Mouse (Mus musculus) forebrain, embryonic 13.5 days (tissue): ENCODE measurements around the gene Kif5a. TPM values are rescaled to one million over a fixed set of nuclear protein-coding genes. Genes with fewer than 3 reads are reported as not detected.
A peak's percentile ranks its signal among the peaks of the same experiment; 100 is the strongest.

Experiments
- ATAC-seq: fragments of 200-750 bp; cut with Nextera tagmentation; 2 replicates; pipeline ENCODE4 v1.8.0; 2017
- H3K27ac ChIP-seq: fragments of 300-500 bp; sonication (generic); 2 replicates; pipeline ENCODE4 v1.5.1; 2015; ENCODE audit warnings: inconsistent platforms, mild to moderate bottlenecking, moderate library complexity
- H3K27me3 ChIP-seq: fragments of 300-500 bp; sonication (generic); 2 replicates; pipeline ENCODE4 v1.6.1; 2015; ENCODE audit warnings: mild to moderate bottlenecking, inconsistent platforms
- H3K36me3 ChIP-seq: fragments of 300-500 bp; sonication (generic); 2 replicates; pipeline ENCODE4 v1.6.1; 2015; ENCODE audit warnings: mild to moderate bottlenecking, inconsistent platforms; ENCODE audit not compliant: poor library complexity, severe bottlenecking
- H3K4me1 ChIP-seq: fragments of 300-500 bp; sonication (generic); 2 replicates; pipeline ENCODE4 v1.6.1; 2015; ENCODE audit warnings: inconsistent platforms
- H3K4me2 ChIP-seq: fragments of 300-500 bp; sonication (generic); 2 replicates; pipeline ENCODE4 v1.6.1; 2015; ENCODE audit warnings: inconsistent platforms, mild to moderate bottlenecking, moderate library complexity
- H3K4me3 ChIP-seq: fragments of 300-500 bp; sonication (generic); 2 replicates; pipeline ENCODE4 v1.5.1; 2015; ENCODE audit warnings: mild to moderate bottlenecking, inconsistent platforms
- H3K9ac ChIP-seq: fragments of 300-500 bp; sonication (generic); 2 replicates; pipeline ENCODE4 v1.6.1; 2015; ENCODE audit warnings: mild to moderate bottlenecking, inconsistent platforms
- H3K9me3 ChIP-seq: fragments of 300-500 bp; sonication (generic); replicated peaks from 2 replicates; pipeline ENCODE4 v1.6.1; 2016; ENCODE audit warnings: inconsistent platforms
- WGBS: fragments of 180-500 bp; shearing (Covaris S2); methylation state at CpG from one replicate; pipeline ENCODE4 v1.1.7; 2015; 5-methylcytosine and 5-hydroxymethylcytosine counted together
- polyA plus RNA-seq: library from polyadenylated mRNA; unstranded; fragments of >200 nt; fragmentation: Nextera tagmentation; extraction: Ambion mirVana; gene quantifications from 2 replicates; pipeline ENCODE4 v1.2.1, GENCODE M21; 2015

Gene Kif5a
- polyA plus RNA-seq, 1 experiment from 2014 or later: 45.4 TPM

DNA sequence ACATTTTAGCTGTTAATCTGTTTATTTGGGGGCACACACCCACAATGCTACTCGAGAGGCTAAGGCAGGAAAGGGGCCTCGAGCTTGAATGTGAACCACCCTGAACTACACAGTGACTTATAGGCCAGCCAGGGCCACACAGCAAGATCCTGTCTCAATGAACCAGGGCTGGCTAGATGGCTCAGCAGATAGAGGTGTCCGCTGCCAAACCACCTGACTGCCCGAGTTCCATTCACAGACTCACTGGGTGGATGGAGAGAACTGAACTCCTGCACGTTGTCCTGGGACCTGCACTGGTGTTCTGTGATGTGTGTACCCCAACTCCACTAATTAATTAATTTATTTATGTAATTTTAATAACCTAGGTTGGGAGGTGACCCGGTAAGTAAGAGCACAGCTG, 5.4 kb downstream of the Kif5a start:
- WGBS: 88% methylated on average over 6 of the region's 6 CpGs

DNA sequence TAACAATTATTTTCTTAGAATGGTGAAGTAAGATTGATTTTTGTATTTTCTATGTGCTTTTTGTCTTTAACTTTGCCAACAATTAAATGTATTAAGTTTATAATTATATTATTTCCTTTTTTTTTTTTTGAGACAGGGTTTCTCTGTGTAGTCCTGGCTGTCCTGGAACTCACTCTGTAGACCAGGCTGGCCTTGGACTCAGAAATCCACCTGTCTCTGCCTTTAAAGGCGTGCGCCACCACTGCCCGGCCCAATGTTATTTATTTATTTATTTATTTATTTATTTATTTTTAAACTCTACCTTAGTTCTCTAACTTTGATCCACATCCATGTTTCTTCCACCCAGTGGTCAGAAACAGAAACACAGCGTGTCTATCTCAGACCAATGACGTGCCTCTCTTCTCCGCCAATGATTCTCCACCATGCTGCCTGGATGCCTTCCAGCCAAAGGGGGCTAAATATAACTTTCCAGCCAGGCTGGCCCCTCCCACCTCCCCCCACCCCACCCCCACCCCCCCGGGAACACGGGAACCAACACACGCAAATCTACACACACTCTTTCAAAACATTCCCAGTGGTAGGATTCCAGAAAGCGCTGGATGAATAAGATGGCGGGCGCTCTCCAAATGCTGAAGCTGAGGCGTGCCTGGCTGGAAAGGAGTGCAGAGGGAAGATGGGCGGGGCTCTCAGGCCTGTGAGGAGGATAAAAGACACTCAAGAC, 7.4 kb downstream of the Kif5a start:
- H3K27me3 ChIP-seq: no peaks in the 10 kb centered on the region
- H3K4me2 ChIP-seq: peak overlapping the region; percentile 34
- H3K4me3 ChIP-seq: 0 out of 2 replicates have a peak overlapping the region, but pooled peaks have one; percentile 6
- H3K9me3 ChIP-seq: no peaks in the 10 kb centered on the region
- no peak overlapping the region for H3K27ac ChIP-seq
- H3K4me1 ChIP-seq: peaks cover 26% of the 10 kb centered on the region
- WGBS: 22% methylated on average over 14 of the region's 14 CpGs
- no peak overlapping the region for H3K9ac ChIP-seq
- H3K36me3 ChIP-seq: peaks cover 9% of the 10 kb centered on the region; the same call in 1 of the 2 replicates
- ATAC-seq: peak; percentile 63

More for the DNA sequence above, 5.4 kb downstream of the Kif5a start:
- H3K9ac ChIP-seq: no peak overlapping the region
- peaks cover 40% of the 10 kb centered on the region for H3K4me1 ChIP-seq
- no peak overlapping the region for H3K4me3 ChIP-seq
- H3K36me3 ChIP-seq: peaks cover 9% of the 10 kb centered on the region; the same call in 1 of the 2 replicates
- no peaks in the 10 kb centered on the region for H3K27me3 ChIP-seq
- no peak overlapping the region for H3K27ac ChIP-seq
- ATAC-seq: no peak
- no peaks in the 10 kb centered on the region for H3K9me3 ChIP-seq
- no peak overlapping the region for H3K4me2 ChIP-seq

DNA sequence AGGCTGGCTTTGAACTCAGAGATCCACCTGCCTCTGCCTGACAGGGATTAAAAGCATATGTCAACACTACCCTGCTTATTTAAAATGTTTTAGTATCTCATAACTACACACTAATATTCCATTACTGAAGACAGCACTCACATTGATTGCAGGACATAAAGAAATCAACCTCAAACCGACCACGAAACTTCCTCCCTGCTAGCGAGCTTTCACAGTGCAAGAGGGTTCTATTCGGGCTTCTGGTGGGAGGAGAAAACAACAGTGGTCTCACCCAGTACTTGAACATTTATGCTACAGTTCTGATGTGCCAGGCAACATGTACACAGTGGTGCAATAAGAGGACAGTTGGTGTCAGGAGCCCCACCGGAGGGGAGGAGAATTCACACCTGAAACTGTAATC, 12.3 kb downstream of the Kif5a start:
- no peak overlapping the region for H3K9ac ChIP-seq
- WGBS: 89% methylated on average over 5 of the region's 5 CpGs
- no peaks in the 10 kb centered on the region for H3K4me1 ChIP-seq

DNA sequence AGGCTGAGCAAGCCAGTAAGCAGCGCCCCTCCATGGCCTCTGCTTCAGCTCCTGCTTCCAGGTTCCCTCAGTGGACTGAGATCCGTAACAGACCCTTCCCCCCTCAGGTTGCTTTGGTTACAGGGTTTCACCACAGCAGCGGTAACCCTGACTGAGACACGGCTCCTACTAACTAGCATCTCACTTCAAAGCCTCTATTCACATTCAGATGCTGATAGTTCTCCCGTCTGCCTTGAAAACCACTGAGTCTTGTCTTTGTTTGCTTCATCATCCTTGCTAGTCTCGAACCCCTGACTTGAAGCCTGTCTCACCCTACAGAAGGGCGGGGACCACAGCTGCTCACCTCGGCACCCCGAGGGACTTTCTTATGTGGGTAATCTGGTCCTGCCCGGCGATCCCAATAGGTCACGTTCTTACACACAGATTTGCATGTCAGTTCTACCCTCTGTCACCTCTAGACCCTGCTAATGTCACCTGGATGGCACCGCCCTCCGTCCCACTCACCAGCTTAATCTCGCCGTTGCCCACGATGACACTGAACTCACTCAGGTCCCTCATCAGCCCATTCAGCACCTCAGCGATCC, 24.8 kb downstream of the Kif5a start:
- no peak overlapping the region for H3K27ac ChIP-seq
- ATAC-seq: no peak
- 77% methylated on average over 18 of the region's 18 CpGs for WGBS
- no peaks in the 10 kb centered on the region for H3K9me3 ChIP-seq
- H3K36me3 ChIP-seq: peaks cover 88% of the 10 kb centered on the region
- no peak overlapping the region for H3K4me3 ChIP-seq
- H3K4me2 ChIP-seq: no peak overlapping the region
- H3K4me1 ChIP-seq: no peaks in the 10 kb centered on the region
- H3K27me3 ChIP-seq: no peaks in the 10 kb centered on the region
- H3K9ac ChIP-seq: no peak overlapping the region

More for the DNA sequence above, 12.3 kb downstream of the Kif5a start:
- peaks cover 27% of the 10 kb centered on the region for H3K36me3 ChIP-seq
- H3K4me3 ChIP-seq: no peak overlapping the region
- ATAC-seq: no peak
- no peak overlapping the region for H3K4me2 ChIP-seq
- no peak overlapping the region for H3K27ac ChIP-seq
- no peaks in the 10 kb centered on the region for H3K27me3 ChIP-seq
- no peaks in the 10 kb centered on the region for H3K9me3 ChIP-seq

DNA sequence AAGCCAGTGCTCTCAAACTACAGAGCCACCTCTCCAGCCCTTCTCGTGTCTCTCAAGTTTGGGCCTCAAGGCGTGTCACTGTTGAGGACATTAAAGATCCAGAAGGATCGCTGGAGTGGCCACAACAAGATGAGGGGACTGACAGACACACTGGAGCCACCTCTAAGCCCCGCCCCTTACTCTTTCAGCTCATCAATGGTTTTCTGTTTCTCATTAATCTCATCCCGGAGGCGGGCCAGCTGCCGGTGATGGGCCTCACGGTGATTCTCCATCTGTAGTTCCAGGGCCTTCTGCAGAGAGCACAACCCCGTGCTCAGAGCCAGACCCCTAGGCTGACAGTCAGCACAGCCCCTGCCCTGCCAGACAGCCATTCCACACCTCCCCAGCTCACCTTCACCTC, 26.6 kb downstream of the Kif5a start:
- Histone ChIP-seq H3K9me3 (no peaks in the 10 kb centered on the region), H3K27me3 (no peaks in the 10 kb centered on the region), H3K4me1 (no peaks in the 10 kb centered on the region), H3K4me3 (no peak overlapping the region), H3K9ac (no peak overlapping the region), H3K36me3 (peaks cover 81% of the 10 kb centered on the region), H3K27ac (no peak overlapping the region), H3K4me2 (no peak overlapping the region)
- WGBS: 47% methylated on average over 9 of the region's 9 CpGs
- ATAC-seq: no peak

DNA sequence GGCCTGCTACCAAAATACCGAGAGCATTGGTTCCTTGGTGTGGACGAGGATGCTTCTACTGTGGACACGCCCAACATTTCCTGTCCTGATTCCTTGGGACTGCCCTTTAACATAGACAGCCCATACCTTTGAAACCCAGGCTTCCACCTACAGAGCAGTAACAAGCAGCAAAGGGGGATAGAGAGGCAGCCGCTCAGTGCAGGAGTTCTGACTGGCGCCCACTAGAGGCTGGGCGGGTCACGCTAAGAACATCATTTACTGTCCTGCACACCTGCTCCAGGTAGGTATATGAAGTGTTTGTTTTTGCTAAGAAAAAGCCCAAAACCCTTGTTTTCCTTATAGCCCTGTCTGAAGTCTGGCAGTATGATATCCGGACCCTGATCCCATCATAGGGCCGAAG, 30.0 kb downstream of the Kif5a start:
- Histone ChIP-seq H3K27me3 (no peaks in the 10 kb centered on the region), H3K36me3 (peaks cover 75% of the 10 kb centered on the region), H3K4me3 (no peak overlapping the region), H3K27ac (no peak overlapping the region), H3K9me3 (no peaks in the 10 kb centered on the region), H3K4me2 (no peak overlapping the region), H3K4me1 (no peaks in the 10 kb centered on the region), H3K9ac (no peak overlapping the region)
- 86% methylated on average over 9 of the region's 9 CpGs for WGBS
- no peak for ATAC-seq

DNA sequence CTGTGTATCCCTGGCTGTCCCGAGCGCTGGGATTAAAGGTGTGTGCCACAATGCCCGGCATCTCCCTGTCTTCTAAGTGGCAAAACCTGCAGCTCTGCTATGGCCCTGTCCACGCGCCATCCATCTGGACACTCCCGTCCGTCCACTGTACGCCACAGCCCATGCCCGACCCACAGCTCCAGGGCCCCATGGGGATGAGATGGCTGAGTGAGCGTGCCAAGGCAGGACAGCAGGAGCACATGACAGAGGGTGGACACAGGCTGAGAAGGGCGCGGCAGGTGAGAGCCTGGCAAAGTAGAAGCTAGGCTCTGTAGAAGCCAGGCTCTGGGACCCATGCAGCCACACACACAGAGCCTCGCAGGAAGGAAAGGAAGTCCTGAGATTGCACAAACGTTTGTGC, 31.4 kb downstream of the Kif5a start:
- H3K9ac ChIP-seq: no peak overlapping the region
- no peaks in the 10 kb centered on the region for H3K4me1 ChIP-seq
- no peak overlapping the region for H3K4me3 ChIP-seq
- no peaks in the 10 kb centered on the region for H3K9me3 ChIP-seq
- no peaks in the 10 kb centered on the region for H3K27me3 ChIP-seq
- H3K27ac ChIP-seq: no peak overlapping the region
- no peak for ATAC-seq
- H3K4me2 ChIP-seq: no peak overlapping the region
- H3K36me3 ChIP-seq: peaks cover 73% of the 10 kb centered on the region
- WGBS: 87% methylated on average over 14 of the region's 14 CpGs

DNA sequence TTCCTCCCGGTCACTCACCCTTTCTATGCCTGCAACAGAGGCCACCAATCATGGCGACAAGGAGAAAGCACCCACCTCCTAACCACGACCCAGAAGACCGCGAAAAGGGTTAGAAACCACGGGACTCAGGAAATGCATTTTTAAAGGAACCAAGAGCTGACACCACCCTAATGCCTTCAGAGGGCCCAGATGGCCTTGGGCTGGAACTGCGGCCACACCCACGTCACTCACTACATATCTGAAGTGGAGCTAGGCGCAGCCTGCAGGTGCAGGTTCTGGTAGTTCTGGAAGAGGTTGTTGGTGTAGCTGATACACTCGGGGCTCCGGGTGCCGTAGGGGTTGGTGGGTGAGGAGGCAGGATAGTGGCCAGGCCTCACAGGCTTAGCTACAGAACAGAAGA, 32.5 kb downstream of the Kif5a start:
- no peak for ATAC-seq
- no peak overlapping the region for H3K4me3 ChIP-seq
- peaks cover 66% of the 10 kb centered on the region for H3K36me3 ChIP-seq
- no peak overlapping the region for H3K27ac ChIP-seq
- H3K9me3 ChIP-seq: no peaks in the 10 kb centered on the region
- H3K4me2 ChIP-seq: no peak overlapping the region
- H3K9ac ChIP-seq: no peak overlapping the region
- no peaks in the 10 kb centered on the region for H3K4me1 ChIP-seq
- WGBS: 92% methylated on average over 12 of the region's 12 CpGs
- no peaks in the 10 kb centered on the region for H3K27me3 ChIP-seq

DNA sequence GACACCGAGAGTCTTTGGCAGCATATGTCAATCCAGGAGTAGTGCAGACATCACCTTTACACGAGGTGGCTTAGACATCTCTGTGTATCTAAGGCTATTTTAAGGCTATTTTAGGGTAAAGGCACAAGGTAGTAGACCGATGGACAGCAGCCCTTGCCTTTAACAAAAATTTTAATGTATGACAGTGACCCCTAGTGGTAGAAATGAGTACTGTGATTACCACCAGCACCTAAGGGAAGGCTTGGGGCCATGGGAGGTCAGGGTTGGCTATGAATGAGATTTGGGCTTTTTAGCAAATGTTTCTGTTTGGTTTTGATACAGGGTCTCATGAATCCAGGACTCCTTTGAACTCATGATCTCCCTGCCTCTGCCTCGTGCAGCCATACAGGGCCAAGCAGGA, 34.3 kb downstream of the Kif5a start:
- Histone ChIP-seq H3K9me3 (no peaks in the 10 kb centered on the region), H3K4me2 (no peak overlapping the region), H3K27me3 (no peaks in the 10 kb centered on the region), H3K9ac (no peak overlapping the region), H3K27ac (no peak overlapping the region), H3K4me3 (no peak overlapping the region), H3K36me3 (peaks cover 59% of the 10 kb centered on the region), H3K4me1 (no peaks in the 10 kb centered on the region)
- 24% methylated on average over 4 of the region's 4 CpGs for WGBS
- peak; percentile 55 for ATAC-seq

DNA sequence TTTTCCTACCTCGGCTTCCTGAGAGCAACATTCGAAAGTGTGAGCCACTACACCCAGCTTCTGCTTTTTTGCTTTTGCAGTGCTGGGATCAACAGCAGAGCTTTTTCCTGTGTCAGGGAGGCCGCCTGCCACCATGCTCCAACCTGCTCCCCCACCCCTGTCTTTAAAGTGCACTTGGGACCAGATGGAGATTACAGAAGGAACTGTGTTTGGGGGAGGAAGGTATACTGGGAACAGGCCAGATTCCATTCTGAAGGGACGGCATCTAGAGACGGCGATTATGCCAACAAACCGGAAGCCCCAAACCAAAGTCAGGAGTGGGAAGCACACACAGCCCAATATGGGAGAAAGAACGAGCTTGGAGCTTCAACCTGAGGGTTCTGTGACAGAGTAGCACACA, 36.0 kb downstream of the Kif5a start:
- Histone ChIP-seq H3K4me2 (no peak overlapping the region), H3K36me3 (peaks cover 48% of the 10 kb centered on the region), H3K4me1 (no peaks in the 10 kb centered on the region), H3K27me3 (no peaks in the 10 kb centered on the region), H3K9ac (no peak overlapping the region), H3K9me3 (no peaks in the 10 kb centered on the region), H3K4me3 (no peak overlapping the region), H3K27ac (no peak overlapping the region)
- ATAC-seq: no peak
- WGBS: 85% methylated on average over 8 of the region's 8 CpGs

DNA sequence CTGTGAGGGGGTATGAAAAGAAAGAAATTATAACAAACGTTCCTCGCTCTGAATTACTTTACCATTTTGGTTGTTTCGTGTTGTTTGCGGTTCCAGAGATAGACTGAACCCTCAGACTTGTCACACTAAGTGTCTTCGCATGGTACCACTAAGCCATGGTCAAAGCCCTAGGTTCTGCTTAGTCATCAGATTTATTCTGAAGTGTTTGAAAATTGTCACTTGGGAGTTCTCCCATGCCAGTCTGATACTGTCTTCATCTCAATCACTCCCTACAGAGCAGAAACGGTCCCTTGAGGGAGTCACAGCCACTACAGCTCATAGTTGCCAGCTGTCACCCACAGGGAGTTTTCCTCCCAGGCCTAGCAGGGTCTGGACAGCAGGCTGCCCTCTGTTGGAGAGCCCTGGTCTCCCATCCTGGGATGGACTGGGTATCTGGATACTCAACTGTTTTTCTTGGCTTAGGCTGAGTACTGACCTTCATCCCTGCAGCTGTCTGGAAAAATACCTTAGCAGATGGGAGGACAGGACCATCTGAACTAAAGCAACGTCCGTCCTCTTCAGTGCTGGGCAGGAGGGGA, 36.7 kb downstream of the Kif5a start:
- no peaks in the 10 kb centered on the region for H3K27me3 ChIP-seq
- H3K27ac ChIP-seq: no peak overlapping the region
- H3K4me1 ChIP-seq: no peaks in the 10 kb centered on the region
- no peak overlapping the region for H3K4me3 ChIP-seq
- WGBS: 76% methylated on average over 8 of the region's 8 CpGs
- 0 out of 2 replicates have a peak, but pooled peaks have one; percentile 19 for ATAC-seq
- H3K9me3 ChIP-seq: no peaks in the 10 kb centered on the region
- H3K4me2 ChIP-seq: no peak overlapping the region
- peaks cover 42% of the 10 kb centered on the region for H3K36me3 ChIP-seq
- H3K9ac ChIP-seq: no peak overlapping the region

DNA sequence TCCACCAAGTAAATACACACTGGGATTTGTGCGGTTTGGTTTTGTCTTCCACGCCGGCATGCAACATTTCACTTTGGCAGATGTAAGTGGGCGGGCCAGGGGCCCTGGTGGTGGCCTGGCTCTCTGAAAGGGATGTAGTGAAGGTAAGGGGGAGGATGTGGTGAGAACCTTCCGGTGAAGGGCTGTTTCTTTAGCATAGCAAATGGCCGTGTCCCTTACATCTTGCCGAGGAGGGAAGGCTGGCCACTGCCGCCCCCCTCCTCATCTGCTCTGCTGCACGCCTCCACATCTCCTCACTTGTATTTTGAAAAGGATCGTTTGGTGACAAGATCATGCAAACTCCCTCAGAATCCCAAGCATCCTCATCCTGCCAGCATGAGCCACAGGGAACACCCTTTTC, 37.4 kb downstream of the Kif5a start:
- no peak for ATAC-seq
- no peaks in the 10 kb centered on the region for H3K9me3 ChIP-seq
- no peaks in the 10 kb centered on the region for H3K27me3 ChIP-seq
- no peak overlapping the region for H3K9ac ChIP-seq
- WGBS: 33% methylated on average over 10 of the region's 10 CpGs
- H3K4me1 ChIP-seq: no peaks in the 10 kb centered on the region
- no peak overlapping the region for H3K27ac ChIP-seq
- H3K4me3 ChIP-seq: no peak overlapping the region
- H3K36me3 ChIP-seq: peaks cover 36% of the 10 kb centered on the region
- no peak overlapping the region for H3K4me2 ChIP-seq
